Comparison of ENCODE assay signal across 28 mouse cellular contexts in genomic region chr9:27830519-27830918, GRCm38 (mm10). TPM values are rescaled to one million over a fixed set of nuclear protein-coding genes. Genes with fewer than 3 reads are reported as not detected.
DNase-seq lines count a peak whose midpoint lies in the region; ATAC-seq and TF ChIP-seq lines count a peak whose summit lies in the region.
"Had no signal": no experiment of that assay in that cellular context is flagged by ENCODE, and none has a peak within 500 bp of the region (broad histone marks: within the 10 kb centered on the region; RNA-seq: fewer than 3 reads in every experiment).

No protein-coding gene starts in this region.

- H3K4me2 ChIP-seq in forebrain, postnatal 0 days (ENCODE audit: low read depth): no peak overlapping the region
- H3K4me2 ChIP-seq in forebrain, embryonic 14.5 days (ENCODE audit: low read length): no peak overlapping the region
- H3K4me2 ChIP-seq in midbrain, embryonic 11.5 days: no peak overlapping the region
- H3K4me2 ChIP-seq in midbrain, postnatal 0 days (ENCODE audit: low read depth, low read length, poor library complexity, severe bottlenecking): no peak overlapping the region
- no peak overlapping the region for H3K4me2 ChIP-seq in midbrain, embryonic 13.5 days (replicated peaks)
- H3K4me2 ChIP-seq: embryonic facial prominence, embryonic 12.5 days; embryonic facial prominence, embryonic 15.5 days; heart, embryonic 11.5 days; hindbrain, embryonic 12.5 days; hindbrain, embryonic 15.5 days had no signal

- H3K4me1 ChIP-seq in forebrain, postnatal 0 days (ENCODE audit: insufficient read depth): no peaks in the 10 kb centered on the region
- no peaks in the 10 kb centered on the region; the same call in 1 of the 2 replicates for H3K4me1 ChIP-seq in forebrain, embryonic 14.5 days (ENCODE audit: control insufficient read depth, insufficient read depth, low read length)
- no peaks in the 10 kb centered on the region for H3K4me1 ChIP-seq in midbrain, embryonic 11.5 days (ENCODE audit: control insufficient read depth, insufficient read depth, low read length)
- no peaks in the 10 kb centered on the region for H3K4me1 ChIP-seq in midbrain, postnatal 0 days (ENCODE audit: insufficient read depth, low read length)
- peaks cover 8% of the 10 kb centered on the region; the same call in 1 of the 2 replicates for H3K4me1 ChIP-seq in midbrain, embryonic 13.5 days (replicated peaks)
- H3K4me1 ChIP-seq: embryonic facial prominence, embryonic 12.5 days; embryonic facial prominence, embryonic 15.5 days had no signal

- no peak for DNase-seq in forebrain, postnatal 0 days
- DNase-seq in forebrain, embryonic 14.5 days (ENCODE audit: low spot score): no peak
- no peak for DNase-seq in midbrain, embryonic 11.5 days (ENCODE audit: low spot score, missing footprints)
- no peak for DNase-seq in midbrain, postnatal 0 days (ENCODE audit: low spot score)
- DNase-seq in layer of hippocampus, postnatal 14 days (ENCODE audit: low spot score in 2 of 2): no peak
- no peak for DNase-seq in gastrocnemius, adult 18-20 months (ENCODE audit: low spot score)
- DNase-seq: adrenal gland, postnatal 10 days; adrenal gland, postnatal 36 days; B cell, adult 2 months; cerebellum, adult 11 months; cerebellum, adult 2 months; cerebellum, adult 9-11 months; cerebellum, postnatal 25 days; gastrocnemius, adult 2 months; gastrocnemius, postnatal 14 days; heart, adult 11 months had no signal

- 50% methylated on average over 5 of the region's 5 CpGs for WGBS in forebrain, postnatal 0 days
- WGBS in forebrain, embryonic 14.5 days: 59% methylated on average over 5 of the region's 5 CpGs
- WGBS in midbrain, embryonic 11.5 days: 56% methylated on average over 5 of the region's 5 CpGs
- 54% methylated on average over 5 of the region's 5 CpGs for WGBS in midbrain, postnatal 0 days
- 42% methylated on average over 5 of the region's 5 CpGs for whole genome bisulfite sequencing in midbrain, embryonic 13.5 days

- no peaks in the 10 kb centered on the region for H3K27me3 ChIP-seq in forebrain, postnatal 0 days (ENCODE audit: insufficient read depth, low read length)
- no peaks in the 10 kb centered on the region for H3K27me3 ChIP-seq in forebrain, embryonic 14.5 days (replicated peaks; ENCODE audit: control insufficient read depth, insufficient read depth, low read length)
- H3K27me3 ChIP-seq in midbrain, embryonic 11.5 days (ENCODE audit: control insufficient read depth, insufficient read depth, low read length): no peaks in the 10 kb centered on the region
- no peaks in the 10 kb centered on the region for H3K27me3 ChIP-seq in midbrain, postnatal 0 days (ENCODE audit: insufficient read depth, low read length)
- H3K27me3 ChIP-seq in midbrain, embryonic 13.5 days: no peaks in the 10 kb centered on the region
- H3K27me3 ChIP-seq: CH12.LX; embryonic facial prominence, embryonic 12.5 days; embryonic facial prominence, embryonic 15.5 days; hindbrain, embryonic 12.5 days; hindbrain, embryonic 15.5 days; Patski had no signal

- H3K4me3 ChIP-seq in forebrain, postnatal 0 days (ENCODE audit: low read depth, low read length): no peak overlapping the region
- H3K4me3 ChIP-seq in forebrain, embryonic 14.5 days (ENCODE audit: low read depth, low read length): no peak overlapping the region
- H3K4me3 ChIP-seq in midbrain, embryonic 11.5 days (ENCODE audit: low read depth, low read length): no peak overlapping the region
- H3K4me3 ChIP-seq in midbrain, postnatal 0 days (ENCODE audit: low read depth, low read length): no peak overlapping the region
- no peak overlapping the region for H3K4me3 ChIP-seq in midbrain, embryonic 13.5 days (replicated peaks)
- H3K4me3 ChIP-seq: embryonic facial prominence, embryonic 12.5 days; embryonic facial prominence, embryonic 15.5 days; gastrocnemius, adult 2 months; hindbrain, embryonic 12.5 days; hindbrain, embryonic 15.5 days had no signal

- H3K36me3 ChIP-seq in forebrain, postnatal 0 days (ENCODE audit: insufficient read depth): no peaks in the 10 kb centered on the region; the same call in 1 of the 2 replicates
- H3K36me3 ChIP-seq in forebrain, embryonic 14.5 days (ENCODE audit: control insufficient read depth, insufficient read depth, low read length): no peaks in the 10 kb centered on the region
- no peaks in the 10 kb centered on the region for H3K36me3 ChIP-seq in midbrain, embryonic 11.5 days (ENCODE audit: control insufficient read depth, insufficient read depth, low read length)
- H3K36me3 ChIP-seq in midbrain, postnatal 0 days (ENCODE audit: insufficient read depth, low read length): no peaks in the 10 kb centered on the region
- H3K36me3 ChIP-seq in midbrain, embryonic 13.5 days: no peaks in the 10 kb centered on the region
- H3K36me3 ChIP-seq: embryonic facial prominence, embryonic 12.5 days; embryonic facial prominence, embryonic 15.5 days; G1E; hindbrain, embryonic 12.5 days; hindbrain, embryonic 15.5 days had no signal

- no peak for TF ChIP-seq CTCF in forebrain, postnatal 0 days (IDR thresholded peaks at IDR 0.05; ENCODE audit: low read depth)
- TF ChIP-seq CTCF in midbrain, postnatal 0 days (IDR thresholded peaks at IDR 0.05): no peak

- peak; percentile 36; the same call in 1 of the 2 replicates for ATAC-seq in forebrain, postnatal 0 days
- ATAC-seq in forebrain, embryonic 14.5 days: no peak
- ATAC-seq in midbrain, embryonic 11.5 days (ENCODE audit: low FRiP score): peak; percentile 44; the same call in 1 of the 2 replicates
- ATAC-seq in midbrain, postnatal 0 days (ENCODE audit: low FRiP score): no peak
- ATAC-seq in midbrain, embryonic 13.5 days: peak; percentile 60; the same call in 1 of the 2 replicates
- ATAC-seq: inflammation-experienced regulatory T-cells, adult 6 months; Patski had no signal

- no peak overlapping the region for H3K9ac ChIP-seq in forebrain, postnatal 0 days
- no peak overlapping the region for H3K9ac ChIP-seq in forebrain, embryonic 14.5 days (ENCODE audit: low read length)
- H3K9ac ChIP-seq in midbrain, embryonic 11.5 days (ENCODE audit: low read length): no peak overlapping the region
- no peak overlapping the region for H3K9ac ChIP-seq in midbrain, postnatal 0 days (replicated peaks; ENCODE audit: low read length, poor library complexity, severe bottlenecking)
- no peak overlapping the region for H3K9ac ChIP-seq in midbrain, embryonic 13.5 days (replicated peaks)
- H3K9ac ChIP-seq: embryonic facial prominence, embryonic 12.5 days; embryonic facial prominence, embryonic 15.5 days; hindbrain, embryonic 12.5 days; hindbrain, embryonic 15.5 days had no signal

- H3K27ac ChIP-seq in forebrain, postnatal 0 days (ENCODE audit: low read depth, low read length): no peak overlapping the region
- no peak overlapping the region for H3K27ac ChIP-seq in forebrain, embryonic 14.5 days (ENCODE audit: low read depth, low read length)
- H3K27ac ChIP-seq in midbrain, embryonic 11.5 days (ENCODE audit: low read depth, low read length): no peak overlapping the region
- no peak overlapping the region for H3K27ac ChIP-seq in midbrain, postnatal 0 days (ENCODE audit: low read depth, low read length)
- H3K27ac ChIP-seq in midbrain, embryonic 13.5 days: peak overlapping the region; percentile 27; the same call in 1 of the 2 replicates
- H3K27ac ChIP-seq: embryonic facial prominence, embryonic 12.5 days; embryonic facial prominence, embryonic 15.5 days; gastrocnemius, adult 2 months; hindbrain, embryonic 12.5 days; hindbrain, embryonic 15.5 days had no signal

- H3K9me3 ChIP-seq in forebrain, postnatal 0 days (ENCODE audit: low read length): no peaks in the 10 kb centered on the region
- H3K9me3 ChIP-seq in forebrain, embryonic 14.5 days (replicated peaks; ENCODE audit: control insufficient read depth, low read length): no peaks in the 10 kb centered on the region
- no peaks in the 10 kb centered on the region for H3K9me3 ChIP-seq in midbrain, embryonic 11.5 days (ENCODE audit: control insufficient read depth, low read length)
- no peaks in the 10 kb centered on the region for H3K9me3 ChIP-seq in midbrain, postnatal 0 days (ENCODE audit: low read length)
- H3K9me3 ChIP-seq in midbrain, embryonic 13.5 days: no peaks in the 10 kb centered on the region
- H3K9me3 ChIP-seq: embryonic facial prominence, embryonic 12.5 days; embryonic facial prominence, embryonic 15.5 days; G1E; hindbrain, embryonic 12.5 days; hindbrain, embryonic 15.5 days had no signal

RNA-seq across cellular contexts. Expression of gene Opcml, which starts 39.9 kb away (rescaled TPM):
- total RNA-seq in forebrain, postnatal 0 days (2014; rRNA removed): 128 and 140 TPM in 2 replicates
- 34.0 and 48.3 TPM in 2 replicates for polyA plus RNA-seq in forebrain, postnatal 0 days (2015; fragmentation: Nextera tagmentation; extraction: Ambion mirVana)
- 13.3 and 27.6 TPM in 2 replicates for polyA plus RNA-seq in forebrain, embryonic 14.5 days (2014; fragmentation: Nextera tagmentation; extraction: Ambion mirVana)
- 3.2 and 3.4 TPM in 2 replicates for polyA plus RNA-seq in midbrain, embryonic 11.5 days (2014; fragmentation: Nextera tagmentation; extraction: Ambion mirVana)
- 128 and 159 TPM in 2 replicates for total RNA-seq in midbrain, postnatal 0 days (2014; rRNA removed)
- 51.5 and 71.2 TPM in 2 replicates for polyA plus RNA-seq in midbrain, postnatal 0 days (2015; fragmentation: Nextera tagmentation; extraction: Ambion mirVana)
- 18.9 and 20.6 TPM in 2 replicates for polyA plus RNA-seq in midbrain, embryonic 13.5 days (2015; fragmentation: Nextera tagmentation; extraction: Ambion mirVana)
- total RNA-seq in layer of hippocampus, postnatal 14 days (2021): 100 to 1,000 TPM; 318 to 348 TPM
- 1 to 10 TPM; 1.6 to 1.7 TPM for total RNA-seq in gastrocnemius, adult 18-20 months (2021)
- total RNA-seq: common myeloid progenitor, adult 5-6 weeks; hematopoietic stem cell, adult 5-6 weeks had no signal
- polyA plus RNA-seq: G1E, Patski had no signal

Comparison
In these comparisons a context has a peak if more than half of its experiments do, and no peak if none do; other contexts are left out.
1. ATAC-seq: peak in forebrain, postnatal 0 days (single experiment), midbrain, embryonic 11.5 days (single experiment) and midbrain, embryonic 13.5 days (single experiment); none in forebrain, embryonic 14.5 days (single experiment) and midbrain, postnatal 0 days (single experiment).